Mouse (Mus musculus): Measurements from ENCODE around the gene Cilp. TPM values are rescaled to one million over a fixed set of nuclear protein-coding genes. Genes with fewer than 3 reads are reported as not detected.
A peak's percentile ranks its signal among the peaks of the same experiment; 100 is the strongest.

Cilp gene
- polyA plus RNA-seq, 1 experiment from 2014 or later, result 0.48 TPM

- Histone ChIP-seq H3K27me3 (no peaks in the 10 kb centered on the region), H3K9me3 (no peaks in the 10 kb centered on the region), H3K36me3 (peaks cover 8% of the 10 kb centered on the region; the same call in 1 of the 2 replicates), H3K4me1 (replicated peaks) (0 out of 2 replicates have a peak, but pooled peaks cover 9% of the 10 kb centered on the region), H3K4me2 (no peak overlapping the region), H3K9ac (no peak overlapping the region), H3K27ac (replicated peaks) (no peak overlapping the region), H3K4me3 (no peak overlapping the region)
- no peak for ATAC-seq (ENCODE audit: low FRiP score, low read depth)
- WGBS, result 77% methylated on average over 1 of the region's 1 CpGs
Measured at GRCm38 (mm10) chr9:65235601-65236000, 29.4 kb upstream of the Cilp start.

- WGBS, result 71% methylated on average over 11 of the region's 11 CpGs
- peaks cover 8% of the 10 kb centered on the region; the same call in 1 of the 2 replicates for H3K36me3 ChIP-seq
- no peak for ATAC-seq (ENCODE audit: low FRiP score, low read depth)
Measured at GRCm38 (mm10) chr9:65237616-65238015, 27.4 kb upstream of the Cilp start.

DNA sequence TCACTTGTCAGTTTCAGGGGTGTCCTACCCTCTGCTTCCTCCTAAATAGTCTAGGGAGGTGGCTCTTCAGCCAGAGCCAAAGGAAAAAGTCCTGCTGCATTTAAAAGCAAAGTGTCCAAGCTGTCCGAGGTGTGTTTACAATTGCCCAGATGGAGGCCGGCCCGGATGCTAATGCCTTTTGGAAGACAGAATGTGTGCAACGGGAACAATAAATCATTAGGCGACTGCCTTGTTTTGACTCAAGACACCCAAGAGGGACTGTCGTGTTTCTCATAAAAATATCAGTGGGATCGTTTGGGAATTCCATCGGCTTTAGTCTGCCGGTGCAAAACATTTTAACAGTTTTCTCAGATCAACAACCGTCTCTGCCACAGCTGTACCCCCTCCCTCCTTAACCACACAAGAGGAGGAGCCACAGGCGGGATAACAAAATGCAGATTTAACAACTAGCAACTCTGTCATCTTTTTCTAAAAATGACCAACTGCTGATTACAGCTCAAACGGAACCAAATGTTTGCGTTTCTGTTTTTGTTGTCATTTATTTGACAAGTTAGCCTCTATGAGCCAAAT lies 26.7 kb upstream of the Cilp start:
- Histone ChIP-seq H3K27ac (replicated peaks) (no peak overlapping the region), H3K9me3 (no peaks in the 10 kb centered on the region), H3K27me3 (no peaks in the 10 kb centered on the region), H3K4me2 (no peak overlapping the region), H3K36me3 (peaks cover 8% of the 10 kb centered on the region; the same call in 1 of the 2 replicates), H3K4me3 (no peak overlapping the region), H3K9ac (no peak overlapping the region), H3K4me1 (replicated peaks) (0 out of 2 replicates have a peak, but pooled peaks cover 5% of the 10 kb centered on the region)
- 51% methylated on average over 13 of the region's 13 CpGs for WGBS
- ATAC-seq (ENCODE audit: low FRiP score, low read depth), result no peak

More at GRCm38 (mm10) chr9:65237616-65238015, 27.4 kb upstream of the Cilp start:
- H3K9ac ChIP-seq, result no peak overlapping the region
- H3K27ac ChIP-seq (replicated peaks), result no peak overlapping the region
- no peaks in the 10 kb centered on the region for H3K9me3 ChIP-seq
- H3K4me1 ChIP-seq (replicated peaks), result 0 out of 2 replicates have a peak, but pooled peaks cover 5% of the 10 kb centered on the region
- no peak overlapping the region for H3K4me3 ChIP-seq
- no peak overlapping the region for H3K4me2 ChIP-seq
- no peaks in the 10 kb centered on the region for H3K27me3 ChIP-seq

DNA sequence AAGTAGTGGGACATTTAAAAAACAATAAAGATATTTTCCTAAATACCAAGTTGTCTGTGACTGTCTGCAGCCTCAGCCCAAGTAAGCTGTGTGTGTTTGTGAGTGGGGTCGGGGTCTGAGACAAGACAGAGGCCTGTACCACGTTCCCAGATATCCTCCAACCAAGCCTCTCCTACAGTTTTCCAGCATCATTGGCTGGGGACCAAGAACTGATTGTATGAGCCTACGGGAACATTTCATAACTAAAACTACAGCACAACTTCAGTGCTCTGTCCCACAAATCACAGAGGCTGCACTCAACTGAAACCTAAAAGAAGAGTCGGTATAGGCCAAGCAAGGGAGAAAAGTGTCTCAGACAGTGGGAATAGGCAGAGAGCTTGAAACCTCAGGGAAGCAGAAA lies 25.8 kb upstream of the Cilp start:
- Histone ChIP-seq H3K9ac (no peak overlapping the region), H3K4me3 (no peak overlapping the region), H3K4me2 (no peak overlapping the region), H3K27me3 (no peaks in the 10 kb centered on the region), H3K27ac (replicated peaks) (no peak overlapping the region), H3K9me3 (no peaks in the 10 kb centered on the region), H3K4me1 (replicated peaks) (0 out of 2 replicates have a peak, but pooled peaks cover 5% of the 10 kb centered on the region), H3K36me3 (0 out of 2 replicates have a peak, but pooled peaks cover 4% of the 10 kb centered on the region)
- no peak for ATAC-seq (ENCODE audit: low FRiP score, low read depth)
- 86% methylated on average over 4 of the region's 4 CpGs for WGBS

DNA sequence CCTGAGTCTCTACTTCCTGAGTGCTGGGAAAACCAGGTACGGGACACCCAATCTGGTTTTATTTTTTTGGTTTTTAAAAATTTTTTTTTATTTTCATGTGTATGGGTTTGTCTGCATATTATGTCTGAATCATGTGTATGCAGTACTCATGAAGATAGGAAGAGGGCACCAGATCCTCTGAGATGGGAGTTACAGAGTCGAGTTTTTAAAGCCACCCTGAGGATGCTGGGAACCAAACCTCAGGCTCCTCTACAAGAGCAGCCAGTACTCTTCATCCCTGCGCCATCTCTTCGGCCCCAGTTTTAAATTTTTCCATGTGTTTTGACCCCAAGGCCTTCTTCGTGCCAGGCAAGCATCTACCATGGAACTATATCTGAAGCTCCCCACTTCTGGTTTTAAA lies 25.2 kb upstream of the Cilp start:
- Histone ChIP-seq H3K4me2 (no peak overlapping the region), H3K9me3 (no peaks in the 10 kb centered on the region), H3K4me1 (replicated peaks) (0 out of 2 replicates have a peak, but pooled peaks cover 5% of the 10 kb centered on the region), H3K9ac (no peak overlapping the region), H3K4me3 (no peak overlapping the region), H3K36me3 (no peaks in the 10 kb centered on the region), H3K27ac (replicated peaks) (no peak overlapping the region), H3K27me3 (no peaks in the 10 kb centered on the region)
- WGBS, result 96% methylated on average over 5 of the region's 5 CpGs
- ATAC-seq (ENCODE audit: low FRiP score, low read depth), result no peak

GRCm38 (mm10) chr9:65240587-65240986 lies 24.4 kb upstream of the Cilp start:
- Histone ChIP-seq H3K4me3 (no peak overlapping the region), H3K9ac (no peak overlapping the region), H3K27ac (replicated peaks) (no peak overlapping the region), H3K36me3 (no peaks in the 10 kb centered on the region), H3K4me2 (no peak overlapping the region), H3K4me1 (replicated peaks) (0 out of 2 replicates have a peak, but pooled peaks cover 5% of the 10 kb centered on the region), H3K9me3 (no peaks in the 10 kb centered on the region), H3K27me3 (no peaks in the 10 kb centered on the region)
- whole genome bisulfite sequencing, result 71% methylated on average over 3 of the region's 3 CpGs
- ATAC-seq (ENCODE audit: low FRiP score, low read depth), result no peak

DNA sequence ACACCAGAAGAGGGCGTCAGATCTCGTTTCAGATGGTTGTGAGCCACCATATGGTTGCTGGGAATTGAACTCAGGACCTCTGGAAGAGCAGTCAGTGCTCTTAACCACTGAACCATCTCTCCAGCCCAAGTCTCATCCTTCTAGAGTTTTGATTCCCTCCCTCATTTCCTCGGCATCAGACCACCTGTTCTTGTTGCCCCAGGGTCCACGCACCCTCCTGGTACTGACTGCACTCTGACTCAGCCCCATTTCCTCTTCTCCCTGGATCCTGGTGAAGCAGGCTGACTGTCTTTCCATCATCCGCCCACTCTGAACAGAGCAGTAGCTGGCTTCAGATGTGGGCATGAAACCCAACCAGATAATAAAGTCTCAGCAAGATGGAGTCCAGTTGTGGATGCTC lies 23.0 kb upstream of the Cilp start:
- 0 out of 2 replicates have a peak, but pooled peaks cover 5% of the 10 kb centered on the region for H3K4me1 ChIP-seq (replicated peaks)
- H3K9ac ChIP-seq, result no peak overlapping the region
- no peaks in the 10 kb centered on the region for H3K9me3 ChIP-seq
- WGBS, result 64% methylated on average over 5 of the region's 5 CpGs
- H3K27me3 ChIP-seq, result no peaks in the 10 kb centered on the region
- H3K27ac ChIP-seq (replicated peaks), result no peak overlapping the region
- H3K36me3 ChIP-seq, result no peaks in the 10 kb centered on the region
- no peak for ATAC-seq (ENCODE audit: low FRiP score, low read depth)
- no peak overlapping the region for H3K4me3 ChIP-seq
- H3K4me2 ChIP-seq, result no peak overlapping the region

- Histone ChIP-seq H3K9ac (0 out of 2 replicates have a peak overlapping the region, but pooled peaks have one; percentile 23), H3K36me3 (no peaks in the 10 kb centered on the region), H3K9me3 (no peaks in the 10 kb centered on the region), H3K27ac (replicated peaks) (no peak overlapping the region), H3K4me1 (replicated peaks) (0 out of 2 replicates have a peak, but pooled peaks cover 3% of the 10 kb centered on the region), H3K4me3 (no peak overlapping the region), H3K4me2 (no peak overlapping the region), H3K27me3 (no peaks in the 10 kb centered on the region)
- ATAC-seq (ENCODE audit: low FRiP score, low read depth), result peak; percentile 23; the same call in 1 of the 2 replicates
- 38% methylated on average over 4 of the region's 4 CpGs for WGBS
Measured at GRCm38 (mm10) chr9:65243249-65243648, 21.7 kb upstream of the Cilp start.

GRCm38 (mm10) chr9:65244036-65244806 lies 20.8 kb upstream of the Cilp start:
- no peak for ATAC-seq (ENCODE audit: low FRiP score, low read depth)
- Histone ChIP-seq H3K4me2 (no peak overlapping the region), H3K9ac (no peak overlapping the region), H3K4me3 (no peak overlapping the region), H3K36me3 (no peaks in the 10 kb centered on the region), H3K4me1 (replicated peaks) (no peaks in the 10 kb centered on the region), H3K9me3 (no peaks in the 10 kb centered on the region), H3K27me3 (no peaks in the 10 kb centered on the region), H3K27ac (replicated peaks) (no peak overlapping the region)
- 60% methylated on average over 9 of the region's 9 CpGs for WGBS

- 79% methylated on average over 16 of the region's 16 CpGs for WGBS
- no peak overlapping the region for H3K4me2 ChIP-seq
- no peaks in the 10 kb centered on the region for H3K36me3 ChIP-seq
- H3K27me3 ChIP-seq, result no peaks in the 10 kb centered on the region
- ATAC-seq (ENCODE audit: low FRiP score, low read depth), result no peak
- H3K9me3 ChIP-seq, result no peaks in the 10 kb centered on the region
- H3K4me3 ChIP-seq, result no peak overlapping the region
- H3K9ac ChIP-seq, result no peak overlapping the region
- no peaks in the 10 kb centered on the region for H3K4me1 ChIP-seq (replicated peaks)
- no peak overlapping the region for H3K27ac ChIP-seq (replicated peaks)
Measured at GRCm38 (mm10) chr9:65247502-65248376, 17.2 kb upstream of the Cilp start.

DNA sequence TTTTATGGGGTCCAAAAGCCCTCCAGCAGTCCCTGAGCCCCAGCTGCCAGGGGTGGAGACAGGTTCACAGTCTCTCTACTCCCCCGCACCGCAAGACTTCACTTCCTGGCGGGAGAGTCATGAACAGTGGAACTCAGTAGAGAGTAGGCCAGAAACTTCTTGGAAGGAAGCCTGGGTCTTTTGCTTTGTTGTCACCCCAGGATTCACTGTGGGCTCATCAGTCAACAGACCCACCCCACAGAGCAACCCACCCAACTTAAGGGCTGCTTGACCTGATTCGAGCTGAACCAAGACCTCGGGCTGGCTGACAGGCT lies 16.6 kb upstream of the Cilp start:
- WGBS, result 85% methylated on average over 5 of the region's 5 CpGs

DNA sequence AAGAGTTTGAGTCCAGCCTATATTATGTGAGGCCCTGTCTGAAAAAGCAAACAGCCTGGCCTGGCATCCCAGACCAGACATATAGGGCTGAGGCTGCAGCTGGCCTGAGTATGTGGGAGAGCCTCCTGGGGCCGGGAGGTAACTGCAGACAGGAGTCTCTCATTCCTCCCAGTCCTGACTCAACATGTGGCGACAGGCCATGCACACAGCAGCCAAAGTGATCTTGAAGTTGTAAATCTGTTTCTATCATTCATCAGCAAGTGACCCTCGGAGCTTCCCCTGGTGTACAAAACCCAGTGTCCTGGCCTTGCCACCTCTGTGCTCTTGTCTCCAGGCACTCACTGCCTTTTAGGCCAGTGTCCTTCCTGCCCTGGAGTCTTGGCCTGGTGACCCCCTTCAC lies 13.0 kb upstream of the Cilp start:
- Histone ChIP-seq H3K36me3 (no peaks in the 10 kb centered on the region), H3K9me3 (no peaks in the 10 kb centered on the region), H3K4me3 (no peak overlapping the region), H3K27ac (replicated peaks) (no peak overlapping the region), H3K9ac (no peak overlapping the region), H3K4me1 (replicated peaks) (no peaks in the 10 kb centered on the region), H3K27me3 (no peaks in the 10 kb centered on the region), H3K4me2 (no peak overlapping the region)
- no peak for ATAC-seq (ENCODE audit: low FRiP score, low read depth)
- WGBS, result 81% methylated on average over 3 of the region's 3 CpGs

More for the DNA sequence above, 16.6 kb upstream of the Cilp start:
- Histone ChIP-seq H3K4me1 (replicated peaks) (no peaks in the 10 kb centered on the region), H3K36me3 (no peaks in the 10 kb centered on the region), H3K9ac (no peak overlapping the region), H3K27me3 (no peaks in the 10 kb centered on the region), H3K4me2 (no peak overlapping the region), H3K4me3 (no peak overlapping the region), H3K9me3 (no peaks in the 10 kb centered on the region), H3K27ac (replicated peaks) (no peak overlapping the region)
- no peak for ATAC-seq (ENCODE audit: low FRiP score, low read depth)
